Mouse (Mus musculus) limb, embryonic 11.5 days (tissue): ENCODE measurements at regions not wholly inside any gene's neighbourhood (a gene's known extent, or its start where the extent isn't known, plus 50 kb on each side); places are given as distances from the start of the nearest gene placed in this dataset.
A peak's percentile ranks its signal among the peaks of the same experiment; 100 is the strongest.

Experiments
- ATAC-seq: fragments of 200-750 bp; cut with Nextera tagmentation; 2 replicates; pipeline ENCODE4 v1.8.0; 2017; ENCODE audit warnings: low read depth; ENCODE audit not compliant: insufficient number of reproducible peaks, low FRiP score, low TSS enrichment
- DNase-seq: peaks from one replicate; pipeline ENCODE4 v3.0.0-alpha.2; 2015; ENCODE audit warnings: low spot score
- H3K27ac ChIP-seq: fragments of 300-500 bp; sonication (generic); replicated peaks from 2 replicates; pipeline ENCODE4 v1.5.1; 2014; ENCODE audit warnings: low read depth, mild to moderate bottlenecking, low read length
- H3K27me3 ChIP-seq: fragments of 300-500 bp; sonication (generic); 2 replicates; pipeline ENCODE4 v1.6.1; 2014; ENCODE audit warnings: mild to moderate bottlenecking, low read length, mixed read lengths; ENCODE audit not compliant: control insufficient read depth, insufficient read depth
- H3K36me3 ChIP-seq: fragments of 300-500 bp; sonication (generic); 2 replicates; pipeline ENCODE4 v1.6.1; 2014; ENCODE audit warnings: mild to moderate bottlenecking, low read length, moderate library complexity, mixed read lengths; ENCODE audit not compliant: control insufficient read depth, insufficient read depth
- H3K4me1 ChIP-seq: fragments of 300-500 bp; sonication (generic); 2 replicates; pipeline ENCODE4 v1.6.1; 2014; ENCODE audit warnings: low read length, mixed read lengths; ENCODE audit not compliant: control insufficient read depth, insufficient read depth
- H3K4me2 ChIP-seq: fragments of 300-500 bp; sonication (generic); 2 replicates; pipeline ENCODE4 v1.6.1; 2014; ENCODE audit warnings: low read depth, mild to moderate bottlenecking, moderate library complexity; ENCODE audit not compliant: severe bottlenecking
- H3K4me3 ChIP-seq: fragments of 300-500 bp; sonication (generic); 2 replicates; pipeline ENCODE4 v1.5.1; 2014; ENCODE audit warnings: low read depth, low read length
- H3K9ac ChIP-seq: fragments of 300-500 bp; sonication (generic); 2 replicates; pipeline ENCODE4 v1.6.1; 2014; ENCODE audit warnings: mild to moderate bottlenecking, low read length
- H3K9me3 ChIP-seq: fragments of 300-500 bp; sonication (generic); 2 replicates; pipeline ENCODE4 v1.6.1; 2016; ENCODE audit warnings: low read length; ENCODE audit not compliant: control insufficient read depth
- WGBS: fragments of 180-500 bp; shearing (Covaris S2); extraction: QIAGEN DNeasy Blood & Tissue Kit; methylation state at CpG from one replicate; pipeline ENCODE4 v1.1.7; 2014; 5-methylcytosine and 5-hydroxymethylcytosine counted together

- no peak overlapping the region for H3K4me3 ChIP-seq
- 84% methylated on average over 2 of the region's 2 CpGs for WGBS
- H3K27ac ChIP-seq: no peak overlapping the region
- DNase-seq (no peak), ATAC-seq (no peak)
- H3K36me3 ChIP-seq: no peaks in the 10 kb centered on the region
- no peak overlapping the region for H3K9ac ChIP-seq
- no peaks in the 10 kb centered on the region for H3K4me1 ChIP-seq
- H3K9me3 ChIP-seq: no peaks in the 10 kb centered on the region
- H3K4me2 ChIP-seq: no peak overlapping the region
- H3K27me3 ChIP-seq: no peaks in the 10 kb centered on the region
Observed at GRCm38 (mm10) chr3:57228400-57228799, 73.4 kb downstream of the Tm4sf1 start.

GRCm38 (mm10) chr3:57223773-57224172 is 78.0 kb downstream of the Tm4sf1 start:
- 83% methylated on average over 2 of the region's 2 CpGs for WGBS
- Histone ChIP-seq H3K27me3 (no peaks in the 10 kb centered on the region), H3K4me1 (no peaks in the 10 kb centered on the region), H3K9ac (no peak overlapping the region), H3K4me3 (no peak overlapping the region), H3K9me3 (no peaks in the 10 kb centered on the region), H3K4me2 (no peak overlapping the region), H3K36me3 (no peaks in the 10 kb centered on the region), H3K27ac (no peak overlapping the region)
- ATAC-seq (no peak), DNase-seq (no peak)

- Histone ChIP-seq H3K4me1 (no peaks in the 10 kb centered on the region), H3K27me3 (no peaks in the 10 kb centered on the region), H3K4me2 (no peak overlapping the region), H3K36me3 (no peaks in the 10 kb centered on the region), H3K9me3 (no peaks in the 10 kb centered on the region), H3K27ac (no peak overlapping the region), H3K4me3 (no peak overlapping the region), H3K9ac (no peak overlapping the region)
- DNase-seq (no peak), ATAC-seq (no peak)
- 68% methylated on average over 3 of the region's 3 CpGs for WGBS
Observed at GRCm38 (mm10) chr3:57222318-57222914, 79.4 kb downstream of the Tm4sf1 start.

DNA sequence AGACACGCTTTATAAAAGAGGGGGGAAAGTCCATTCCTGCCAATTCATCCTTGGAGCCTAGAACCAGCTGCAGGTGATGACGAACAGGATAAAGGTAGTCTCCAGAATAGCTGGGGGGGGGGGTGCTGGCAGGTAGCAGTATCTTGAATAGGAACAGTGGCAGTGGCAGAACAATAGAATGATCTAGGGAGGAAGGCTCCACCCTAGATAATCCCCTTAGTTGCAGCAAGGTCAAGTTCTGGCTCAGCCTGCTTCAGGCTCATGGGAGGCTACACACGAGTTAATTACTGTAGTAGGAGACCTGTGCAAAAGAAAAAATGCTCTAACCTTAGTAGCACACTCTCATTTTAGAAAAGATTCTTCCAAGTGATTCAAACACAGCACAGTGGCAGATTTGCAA is 83.4 kb downstream of the Tm4sf1 start:
- H3K36me3 ChIP-seq: no peaks in the 10 kb centered on the region
- no peak for DNase-seq
- no peaks in the 10 kb centered on the region for H3K27me3 ChIP-seq
- H3K4me1 ChIP-seq: no peaks in the 10 kb centered on the region
- no peak for ATAC-seq
- no peak overlapping the region for H3K4me2 ChIP-seq
- H3K9me3 ChIP-seq: no peaks in the 10 kb centered on the region
- no peak overlapping the region for H3K9ac ChIP-seq
- 70% methylated on average over 3 of the region's 3 CpGs for WGBS
- H3K4me3 ChIP-seq: no peak overlapping the region
- H3K27ac ChIP-seq: no peak overlapping the region

- no peaks in the 10 kb centered on the region for H3K4me1 ChIP-seq
- no peaks in the 10 kb centered on the region for H3K36me3 ChIP-seq
- ATAC-seq (no peak), DNase-seq (peak; percentile 54)
- H3K4me3 ChIP-seq: no peak overlapping the region
- WGBS: 28% methylated on average over 3 of the region's 3 CpGs
- no peak overlapping the region for H3K9ac ChIP-seq
- no peaks in the 10 kb centered on the region for H3K27me3 ChIP-seq
- no peaks in the 10 kb centered on the region for H3K9me3 ChIP-seq
- H3K4me2 ChIP-seq: no peak overlapping the region
- H3K27ac ChIP-seq: no peak overlapping the region
Observed at GRCm38 (mm10) chr3:57204066-57204723, 97.6 kb downstream of the Tm4sf1 start.

GRCm38 (mm10) chr3:57203418-57203817 is 98.4 kb downstream of the Tm4sf1 start:
- no peaks in the 10 kb centered on the region for H3K4me1 ChIP-seq
- H3K36me3 ChIP-seq: no peaks in the 10 kb centered on the region
- no peak overlapping the region for H3K27ac ChIP-seq
- H3K4me2 ChIP-seq: no peak overlapping the region
- DNase-seq (no peak), ATAC-seq (no peak)
- H3K4me3 ChIP-seq: no peak overlapping the region
- 76% methylated on average over 4 of the region's 4 CpGs for WGBS
- no peak overlapping the region for H3K9ac ChIP-seq
- H3K27me3 ChIP-seq: no peaks in the 10 kb centered on the region
- no peaks in the 10 kb centered on the region for H3K9me3 ChIP-seq

DNA sequence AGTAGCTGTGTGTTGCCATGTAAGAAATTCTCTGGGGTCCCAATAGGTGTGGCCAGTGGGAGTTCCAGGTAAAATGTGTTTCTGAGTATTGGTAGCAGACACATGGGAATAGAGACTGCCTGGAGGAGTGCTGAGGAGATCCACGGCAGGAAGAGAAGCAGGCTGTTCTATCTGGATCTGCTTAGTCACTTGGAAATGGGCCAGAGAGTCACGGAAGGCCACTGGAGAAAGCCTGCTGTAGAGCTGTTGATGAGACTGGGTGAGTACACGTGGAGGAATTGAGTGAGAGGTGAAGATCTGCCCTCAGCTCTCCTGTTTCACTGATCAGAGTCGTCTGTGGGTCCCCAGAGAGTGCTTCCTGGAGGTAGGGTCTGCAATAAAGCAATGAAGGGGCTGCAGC is 120.2 kb downstream of the Tm4sf1 start:
- ATAC-seq: no peak
- DNase-seq: no peak
- H3K4me2 ChIP-seq: no peak overlapping the region; the same call in 1 of the 2 replicates
- WGBS: 66% methylated on average over 4 of the region's 4 CpGs
- no peak overlapping the region for H3K9ac ChIP-seq
- H3K9me3 ChIP-seq: no peaks in the 10 kb centered on the region
- H3K27me3 ChIP-seq: no peaks in the 10 kb centered on the region
- H3K4me1 ChIP-seq: no peaks in the 10 kb centered on the region
- no peak overlapping the region for H3K27ac ChIP-seq
- H3K36me3 ChIP-seq: no peaks in the 10 kb centered on the region
- no peak overlapping the region for H3K4me3 ChIP-seq

DNA sequence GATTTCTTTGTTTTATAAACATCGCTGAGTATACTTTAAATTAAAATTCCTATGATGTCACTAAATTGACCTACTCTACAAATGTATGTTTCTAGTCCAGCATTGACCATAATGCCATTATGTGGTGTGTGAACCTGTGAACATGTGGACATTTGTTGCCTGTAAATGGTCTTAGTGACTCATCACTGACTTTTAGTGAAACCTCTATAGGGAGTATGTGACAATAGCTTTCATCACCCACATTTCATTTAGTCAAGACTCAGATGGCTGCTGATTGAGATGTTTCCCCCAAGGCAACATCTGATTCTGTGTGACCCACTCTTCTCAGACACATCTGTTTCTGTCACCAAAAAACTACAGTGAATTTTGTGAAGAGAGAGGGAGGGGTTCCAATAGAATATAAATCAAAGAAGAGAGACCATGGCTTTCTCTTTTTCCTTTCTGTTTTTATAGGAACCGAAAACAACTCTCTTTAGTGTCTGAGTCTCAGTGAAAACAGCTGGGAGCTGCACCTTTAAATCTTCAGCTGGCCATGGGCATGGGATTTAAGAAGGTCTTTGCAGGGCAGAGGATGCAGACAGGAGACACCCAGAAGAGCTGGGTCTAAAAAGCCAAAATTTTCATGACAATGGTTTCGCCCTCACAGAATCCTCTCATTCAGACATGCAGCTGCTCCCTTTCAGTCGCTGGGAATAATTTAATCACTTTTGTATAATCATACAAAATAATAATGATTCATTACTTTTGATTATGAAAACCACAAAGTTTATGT is 148.4 kb downstream of the Tm4sf1 start:
- Histone ChIP-seq H3K9ac (no peak overlapping the region), H3K4me3 (no peak overlapping the region), H3K36me3 (no peaks in the 10 kb centered on the region), H3K4me1 (no peaks in the 10 kb centered on the region), H3K27ac (no peak overlapping the region), H3K4me2 (no peak overlapping the region), H3K27me3 (no peaks in the 10 kb centered on the region), H3K9me3 (no peaks in the 10 kb centered on the region)
- 57% methylated on average over 4 of the region's 4 CpGs for WGBS
- DNase-seq (no peak), ATAC-seq (no peak)
